Mouse (Mus musculus) C2C12 (cell line): ENCODE measurements at regions not wholly inside any gene's neighbourhood (a gene's known extent, or its start where the extent isn't known, plus 50 kb on each side); places are given as distances from the start of the nearest gene placed in this dataset.

Source experiments
- CTCF ChIP-seq: IDR thresholded peaks from one replicate; pipeline ENCODE4 v1.5.1; 2011; ENCODE audit not compliant: control insufficient read depth, insufficient read depth, insufficient read length
- MYOG ChIP-seq: IDR thresholded peaks from one replicate; pipeline ENCODE4 v1.6.1; 2011; ENCODE audit not compliant: control insufficient read depth, insufficient read length; ENCODE audit errors: extremely low read depth

DNA sequence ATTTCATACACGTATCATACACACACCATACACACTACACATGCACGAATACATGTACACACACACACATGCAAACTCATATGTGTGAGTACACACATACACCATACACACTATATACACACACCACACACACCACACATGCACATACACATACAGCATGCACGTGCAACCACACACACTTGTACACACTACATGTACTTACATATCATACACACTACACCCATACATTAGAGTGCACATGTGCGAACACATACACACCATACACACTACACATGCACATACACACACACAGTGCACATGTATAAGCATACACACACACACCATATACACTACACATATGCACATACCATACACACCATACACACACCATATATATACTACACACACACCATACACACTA is 117.5 kb downstream of the Psmg1 start:
- TF ChIP-seq MYOG, result no peak
- TF ChIP-seq CTCF, result no peak
